Mouse (Mus musculus): ENCODE results near the gene Msi2. TPM values are rescaled to one million over a fixed set of nuclear protein-coding genes. Genes with fewer than 3 reads are reported as not detected.

Gene Msi2
- polyA plus RNA-seq, 1 experiment from 2014 or later = 10.9 TPM

GRCm38 (mm10) chr11:88515736-88516583 lies 202.4 kb downstream of the Msi2 start:
- Histone ChIP-seq H3K9ac (no peak overlapping the region), H3K4me2 (replicated peaks) (no peak overlapping the region), H3K27me3 (replicated peaks) (no peaks in the 10 kb centered on the region), H3K27ac (no peak overlapping the region), H3K36me3 (no peaks in the 10 kb centered on the region), H3K9me3 (no peaks in the 10 kb centered on the region), H3K4me3 (replicated peaks) (no peak overlapping the region), H3K4me1 (replicated peaks) (peaks cover 19% of the 10 kb centered on the region)
- no peak for ATAC-seq
- WGBS = 73% methylated on average over 6 of the region's 6 CpGs

- no peak for ATAC-seq
- Histone ChIP-seq H3K9ac (no peak overlapping the region), H3K9me3 (no peaks in the 10 kb centered on the region), H3K4me1 (replicated peaks) (peaks cover 18% of the 10 kb centered on the region), H3K4me3 (replicated peaks) (no peak overlapping the region), H3K27me3 (replicated peaks) (no peaks in the 10 kb centered on the region), H3K36me3 (no peaks in the 10 kb centered on the region), H3K27ac (no peak overlapping the region), H3K4me2 (replicated peaks) (no peak overlapping the region)
- 87% methylated on average over 2 of the region's 2 CpGs for WGBS
Observed at GRCm38 (mm10) chr11:88515267-88515666, 203.0 kb downstream of the Msi2 start.

- Histone ChIP-seq H3K27me3 (replicated peaks) (no peaks in the 10 kb centered on the region), H3K9ac (no peak overlapping the region), H3K4me2 (replicated peaks) (no peak overlapping the region), H3K9me3 (no peaks in the 10 kb centered on the region), H3K36me3 (no peaks in the 10 kb centered on the region), H3K4me1 (replicated peaks) (peaks cover 18% of the 10 kb centered on the region), H3K4me3 (replicated peaks) (no peak overlapping the region), H3K27ac (no peak overlapping the region)
- 74% methylated on average over 12 of the region's 12 CpGs for WGBS
- ATAC-seq = no peak; the same call in 1 of the 2 replicates
Observed at GRCm38 (mm10) chr11:88514151-88514926, 204.0 kb downstream of the Msi2 start.

- Histone ChIP-seq H3K4me1 (replicated peaks) (peaks cover 18% of the 10 kb centered on the region), H3K36me3 (no peaks in the 10 kb centered on the region), H3K9ac (no peak overlapping the region), H3K4me3 (replicated peaks) (no peak overlapping the region), H3K4me2 (replicated peaks) (no peak overlapping the region), H3K27ac (no peak overlapping the region), H3K27me3 (replicated peaks) (no peaks in the 10 kb centered on the region), H3K9me3 (no peaks in the 10 kb centered on the region)
- 33% methylated on average over 4 of the region's 4 CpGs for WGBS
- ATAC-seq = peak; percentile 74; the same call in 1 of the 2 replicates
Observed at GRCm38 (mm10) chr11:88512580-88512979, 205.7 kb downstream of the Msi2 start.

- WGBS = 89% methylated on average over 8 of the region's 8 CpGs
- Histone ChIP-seq H3K9ac (no peak overlapping the region), H3K27me3 (replicated peaks) (no peaks in the 10 kb centered on the region), H3K4me1 (replicated peaks) (peaks cover 10% of the 10 kb centered on the region), H3K9me3 (no peaks in the 10 kb centered on the region), H3K4me2 (replicated peaks) (no peak overlapping the region), H3K4me3 (replicated peaks) (no peak overlapping the region), H3K27ac (no peak overlapping the region), H3K36me3 (no peaks in the 10 kb centered on the region)
- ATAC-seq = no peak
Observed at GRCm38 (mm10) chr11:88510282-88510850, 207.9 kb downstream of the Msi2 start.

- Histone ChIP-seq H3K36me3 (no peaks in the 10 kb centered on the region), H3K9me3 (no peaks in the 10 kb centered on the region), H3K27me3 (replicated peaks) (no peaks in the 10 kb centered on the region), H3K9ac (no peak overlapping the region), H3K4me3 (replicated peaks) (no peak overlapping the region), H3K4me1 (replicated peaks) (peaks cover 8% of the 10 kb centered on the region), H3K4me2 (replicated peaks) (no peak overlapping the region), H3K27ac (no peak overlapping the region)
- 93% methylated on average over 4 of the region's 4 CpGs for WGBS
- ATAC-seq = no peak
Observed at GRCm38 (mm10) chr11:88509464-88509863, 208.8 kb downstream of the Msi2 start.

GRCm38 (mm10) chr11:88508133-88508532 lies 210.2 kb downstream of the Msi2 start:
- peaks cover 3% of the 10 kb centered on the region; the same call in 1 of the 2 replicates for H3K4me1 ChIP-seq (replicated peaks)
- H3K36me3 ChIP-seq = no peaks in the 10 kb centered on the region
- ATAC-seq = no peak
- H3K27me3 ChIP-seq (replicated peaks) = no peaks in the 10 kb centered on the region
- no peak overlapping the region for H3K27ac ChIP-seq
- no peak overlapping the region for H3K4me3 ChIP-seq (replicated peaks)
- H3K9ac ChIP-seq = no peak overlapping the region
- H3K9me3 ChIP-seq = no peaks in the 10 kb centered on the region
- H3K4me2 ChIP-seq (replicated peaks) = no peak overlapping the region
- 84% methylated on average over 7 of the region's 7 CpGs for WGBS

- H3K36me3 ChIP-seq = no peaks in the 10 kb centered on the region
- H3K9me3 ChIP-seq = no peaks in the 10 kb centered on the region
- no peaks in the 10 kb centered on the region for H3K4me1 ChIP-seq (replicated peaks)
- no peak for ATAC-seq
- no peak overlapping the region for H3K4me3 ChIP-seq (replicated peaks)
- no peak overlapping the region for H3K4me2 ChIP-seq (replicated peaks)
- 49% methylated on average over 5 of the region's 5 CpGs for WGBS
- H3K9ac ChIP-seq = no peak overlapping the region
- H3K27ac ChIP-seq = no peak overlapping the region
- H3K27me3 ChIP-seq (replicated peaks) = no peaks in the 10 kb centered on the region
Observed at GRCm38 (mm10) chr11:88506544-88507419, 211.5 kb downstream of the Msi2 start.

- no peak for ATAC-seq
- Histone ChIP-seq H3K9ac (no peak overlapping the region), H3K27ac (no peak overlapping the region), H3K36me3 (no peaks in the 10 kb centered on the region), H3K9me3 (no peaks in the 10 kb centered on the region), H3K4me1 (replicated peaks) (no peaks in the 10 kb centered on the region), H3K4me2 (replicated peaks) (no peak overlapping the region), H3K27me3 (replicated peaks) (no peaks in the 10 kb centered on the region), H3K4me3 (replicated peaks) (no peak overlapping the region)
- WGBS = 87% methylated on average over 13 of the region's 13 CpGs
Observed at GRCm38 (mm10) chr11:88506109-88506508, 212.2 kb downstream of the Msi2 start.

GRCm38 (mm10) chr11:88502566-88502965 lies 215.7 kb downstream of the Msi2 start:
- no peak overlapping the region for H3K4me2 ChIP-seq (replicated peaks)
- no peak overlapping the region for H3K27ac ChIP-seq
- ATAC-seq = no peak
- H3K4me1 ChIP-seq (replicated peaks) = 0 out of 2 replicates have a peak, but pooled peaks cover 4% of the 10 kb centered on the region
- no peaks in the 10 kb centered on the region for H3K9me3 ChIP-seq
- no peak overlapping the region for H3K4me3 ChIP-seq (replicated peaks)
- 82% methylated on average over 6 of the region's 6 CpGs for WGBS
- H3K27me3 ChIP-seq (replicated peaks) = no peaks in the 10 kb centered on the region
- H3K9ac ChIP-seq = no peak overlapping the region
- H3K36me3 ChIP-seq = no peaks in the 10 kb centered on the region

GRCm38 (mm10) chr11:88498491-88498890 lies 219.8 kb downstream of the Msi2 start:
- no peak overlapping the region for H3K9ac ChIP-seq
- no peaks in the 10 kb centered on the region for H3K9me3 ChIP-seq
- WGBS = 56% methylated on average over 7 of the region's 7 CpGs
- H3K27ac ChIP-seq = no peak overlapping the region
- no peaks in the 10 kb centered on the region for H3K27me3 ChIP-seq (replicated peaks)
- H3K4me2 ChIP-seq (replicated peaks) = no peak overlapping the region
- H3K36me3 ChIP-seq = no peaks in the 10 kb centered on the region
- peak; percentile 69 for ATAC-seq
- 0 out of 2 replicates have a peak, but pooled peaks cover 8% of the 10 kb centered on the region for H3K4me1 ChIP-seq (replicated peaks)
- H3K4me3 ChIP-seq (replicated peaks) = no peak overlapping the region
